Mouse (Mus musculus): ENCODE results near the gene B230104I21Rik. TPM values are rescaled to one million over a fixed set of nuclear protein-coding genes. Genes with fewer than 3 reads are reported as not detected.

B230104I21Rik gene
- polyA plus RNA-seq, 1 experiment from 2014 or later = not detected

- Histone ChIP-seq H3K4me1 (ENCODE audit: control insufficient read depth, insufficient read depth, low read length) (no peaks in the 10 kb centered on the region), H3K27me3 (ENCODE audit: control insufficient read depth, insufficient read depth, low read length) (no peaks in the 10 kb centered on the region), H3K4me3 (ENCODE audit: low read depth, low read length) (no peak overlapping the region), H3K36me3 (ENCODE audit: control insufficient read depth, insufficient read depth, low read length) (no peaks in the 10 kb centered on the region), H3K9me3 (ENCODE audit: control insufficient read depth, low read length) (no peaks in the 10 kb centered on the region), H3K4me2 (ENCODE audit: low read depth, low read length) (no peak overlapping the region), H3K27ac (ENCODE audit: low read depth, low read length) (peak overlapping the region; percentile 6; the same call in 1 of the 2 replicates), H3K9ac (replicated peaks; ENCODE audit: low read depth, low read length) (no peak overlapping the region)
- ATAC-seq (ENCODE audit: low read depth) = peak; percentile 38; the same call in 1 of the 2 replicates
- WGBS = 86% methylated on average over 2 of the region's 2 CpGs
Measured at GRCm38 (mm10) chr4:154312143-154312812, 23.6 kb upstream of the B230104I21Rik start.

GRCm38 (mm10) chr4:154312935-154313621, 22.8 kb upstream of the B230104I21Rik start:
- Histone ChIP-seq H3K36me3 (ENCODE audit: control insufficient read depth, insufficient read depth, low read length) (no peaks in the 10 kb centered on the region), H3K4me1 (ENCODE audit: control insufficient read depth, insufficient read depth, low read length) (no peaks in the 10 kb centered on the region), H3K27ac (ENCODE audit: low read depth, low read length) (peak overlapping the region; percentile 22; the same call in 1 of the 2 replicates), H3K9me3 (ENCODE audit: control insufficient read depth, low read length) (no peaks in the 10 kb centered on the region), H3K4me3 (ENCODE audit: low read depth, low read length) (no peak overlapping the region), H3K9ac (replicated peaks; ENCODE audit: low read depth, low read length) (no peak overlapping the region), H3K27me3 (ENCODE audit: control insufficient read depth, insufficient read depth, low read length) (no peaks in the 10 kb centered on the region), H3K4me2 (ENCODE audit: low read depth, low read length) (no peak overlapping the region)
- 41% methylated on average over 4 of the region's 4 CpGs for WGBS
- peak; percentile 54; the same call in 1 of the 2 replicates for ATAC-seq (ENCODE audit: low read depth)

GRCm38 (mm10) chr4:154313622-154313967, 22.3 kb upstream of the B230104I21Rik start:
- WGBS = 71% methylated on average over 11 of the region's 11 CpGs
- Histone ChIP-seq H3K4me3 (ENCODE audit: low read depth, low read length) (no peak overlapping the region), H3K36me3 (ENCODE audit: control insufficient read depth, insufficient read depth, low read length) (no peaks in the 10 kb centered on the region), H3K9me3 (ENCODE audit: control insufficient read depth, low read length) (no peaks in the 10 kb centered on the region), H3K27ac (ENCODE audit: low read depth, low read length) (0 out of 2 replicates have a peak overlapping the region, but pooled peaks have one; percentile 22), H3K27me3 (ENCODE audit: control insufficient read depth, insufficient read depth, low read length) (no peaks in the 10 kb centered on the region), H3K4me2 (ENCODE audit: low read depth, low read length) (no peak overlapping the region), H3K9ac (replicated peaks; ENCODE audit: low read depth, low read length) (no peak overlapping the region), H3K4me1 (ENCODE audit: control insufficient read depth, insufficient read depth, low read length) (no peaks in the 10 kb centered on the region)
- ATAC-seq (ENCODE audit: low read depth) = no peak

- H3K4me2 ChIP-seq (ENCODE audit: low read depth, low read length) = no peak overlapping the region
- peaks cover 2% of the 10 kb centered on the region; the same call in 1 of the 2 replicates for H3K27me3 ChIP-seq (ENCODE audit: control insufficient read depth, insufficient read depth, low read length)
- no peaks in the 10 kb centered on the region for H3K4me1 ChIP-seq (ENCODE audit: control insufficient read depth, insufficient read depth, low read length)
- no peak overlapping the region for H3K4me3 ChIP-seq (ENCODE audit: low read depth, low read length)
- ATAC-seq (ENCODE audit: low read depth) = no peak
- no peak overlapping the region for H3K27ac ChIP-seq (ENCODE audit: low read depth, low read length)
- H3K36me3 ChIP-seq (ENCODE audit: control insufficient read depth, insufficient read depth, low read length) = no peaks in the 10 kb centered on the region
- no peaks in the 10 kb centered on the region for H3K9me3 ChIP-seq (ENCODE audit: control insufficient read depth, low read length)
- WGBS = 66% methylated on average over 4 of the region's 4 CpGs
- H3K9ac ChIP-seq (replicated peaks; ENCODE audit: low read depth, low read length) = no peak overlapping the region
Measured at GRCm38 (mm10) chr4:154325410-154325809, 10.5 kb upstream of the B230104I21Rik start.

GRCm38 (mm10) chr4:154328431-154328830, 7.5 kb upstream of the B230104I21Rik start:
- no peak for ATAC-seq (ENCODE audit: low read depth)
- WGBS = 4% methylated on average over 20 of the region's 20 CpGs
- H3K27me3 ChIP-seq (ENCODE audit: control insufficient read depth, insufficient read depth, low read length) = peaks cover 2% of the 10 kb centered on the region; the same call in 1 of the 2 replicates

GRCm38 (mm10) chr4:154328836-154329235, 7.1 kb upstream of the B230104I21Rik start:
- Histone ChIP-seq H3K36me3 (ENCODE audit: control insufficient read depth, insufficient read depth, low read length) (no peaks in the 10 kb centered on the region), H3K9me3 (ENCODE audit: control insufficient read depth, low read length) (no peaks in the 10 kb centered on the region), H3K9ac (replicated peaks; ENCODE audit: low read depth, low read length) (no peak overlapping the region), H3K27ac (ENCODE audit: low read depth, low read length) (no peak overlapping the region), H3K4me2 (ENCODE audit: low read depth, low read length) (no peak overlapping the region), H3K27me3 (ENCODE audit: control insufficient read depth, insufficient read depth, low read length) (peaks cover 4% of the 10 kb centered on the region; the same call in 1 of the 2 replicates), H3K4me3 (ENCODE audit: low read depth, low read length) (no peak overlapping the region), H3K4me1 (ENCODE audit: control insufficient read depth, insufficient read depth, low read length) (peaks cover 21% of the 10 kb centered on the region)
- WGBS = 2% methylated on average over 6 of the region's 6 CpGs
- ATAC-seq (ENCODE audit: low read depth) = peak; percentile 63; the same call in 1 of the 2 replicates

More at GRCm38 (mm10) chr4:154328431-154328830, 7.5 kb upstream of the B230104I21Rik start:
- no peak overlapping the region for H3K4me2 ChIP-seq (ENCODE audit: low read depth, low read length)
- no peak overlapping the region for H3K4me3 ChIP-seq (ENCODE audit: low read depth, low read length)
- no peaks in the 10 kb centered on the region for H3K36me3 ChIP-seq (ENCODE audit: control insufficient read depth, insufficient read depth, low read length)
- H3K27ac ChIP-seq (ENCODE audit: low read depth, low read length) = no peak overlapping the region
- H3K4me1 ChIP-seq (ENCODE audit: control insufficient read depth, insufficient read depth, low read length) = peaks cover 18% of the 10 kb centered on the region
- no peak overlapping the region for H3K9ac ChIP-seq (replicated peaks; ENCODE audit: low read depth, low read length)
- H3K9me3 ChIP-seq (ENCODE audit: control insufficient read depth, low read length) = no peaks in the 10 kb centered on the region

GRCm38 (mm10) chr4:154330001-154330400, 5.9 kb upstream of the B230104I21Rik start:
- H3K4me1 ChIP-seq (ENCODE audit: control insufficient read depth, insufficient read depth, low read length) = peaks cover 25% of the 10 kb centered on the region
- no peaks in the 10 kb centered on the region for H3K9me3 ChIP-seq (ENCODE audit: control insufficient read depth, low read length)
- H3K27ac ChIP-seq (ENCODE audit: low read depth, low read length) = no peak overlapping the region
- no peak overlapping the region for H3K4me3 ChIP-seq (ENCODE audit: low read depth, low read length)
- ATAC-seq (ENCODE audit: low read depth) = no peak
- H3K27me3 ChIP-seq (ENCODE audit: control insufficient read depth, insufficient read depth, low read length) = peaks cover 5% of the 10 kb centered on the region; the same call in 1 of the 2 replicates
- H3K36me3 ChIP-seq (ENCODE audit: control insufficient read depth, insufficient read depth, low read length) = no peaks in the 10 kb centered on the region
- no peak overlapping the region for H3K4me2 ChIP-seq (ENCODE audit: low read depth, low read length)
- no peak overlapping the region for H3K9ac ChIP-seq (replicated peaks; ENCODE audit: low read depth, low read length)
- WGBS = 66% methylated on average over 7 of the region's 7 CpGs

- H3K36me3 ChIP-seq (ENCODE audit: control insufficient read depth, insufficient read depth, low read length) = no peaks in the 10 kb centered on the region
- no peak overlapping the region for H3K9ac ChIP-seq (replicated peaks; ENCODE audit: low read depth, low read length)
- H3K27ac ChIP-seq (ENCODE audit: low read depth, low read length) = no peak overlapping the region
- H3K4me1 ChIP-seq (ENCODE audit: control insufficient read depth, insufficient read depth, low read length) = peaks cover 25% of the 10 kb centered on the region
- no peak overlapping the region for H3K4me2 ChIP-seq (ENCODE audit: low read depth, low read length)
- no peak overlapping the region for H3K4me3 ChIP-seq (ENCODE audit: low read depth, low read length)
- ATAC-seq (ENCODE audit: low read depth) = no peak
- 5% methylated on average over 12 of the region's 12 CpGs for WGBS
- no peaks in the 10 kb centered on the region for H3K9me3 ChIP-seq (ENCODE audit: control insufficient read depth, low read length)
- H3K27me3 ChIP-seq (ENCODE audit: control insufficient read depth, insufficient read depth, low read length) = peaks cover 5% of the 10 kb centered on the region; the same call in 1 of the 2 replicates
Measured at GRCm38 (mm10) chr4:154331271-154331670, 4.7 kb upstream of the B230104I21Rik start.

- no peak overlapping the region for H3K27ac ChIP-seq (ENCODE audit: low read depth, low read length)
- no peak overlapping the region for H3K9ac ChIP-seq (replicated peaks; ENCODE audit: low read depth, low read length)
- H3K36me3 ChIP-seq (ENCODE audit: control insufficient read depth, insufficient read depth, low read length) = no peaks in the 10 kb centered on the region
- no peak overlapping the region for H3K4me2 ChIP-seq (ENCODE audit: low read depth, low read length)
- WGBS = 22% methylated on average over 8 of the region's 8 CpGs
- no peaks in the 10 kb centered on the region for H3K9me3 ChIP-seq (ENCODE audit: control insufficient read depth, low read length)
- 0 out of 2 replicates have a peak, but pooled peaks cover 3% of the 10 kb centered on the region for H3K27me3 ChIP-seq (ENCODE audit: control insufficient read depth, insufficient read depth, low read length)
- ATAC-seq (ENCODE audit: low read depth) = peak; percentile 10; the same call in 1 of the 2 replicates
- peaks cover 25% of the 10 kb centered on the region for H3K4me1 ChIP-seq (ENCODE audit: control insufficient read depth, insufficient read depth, low read length)
- no peak overlapping the region for H3K4me3 ChIP-seq (ENCODE audit: low read depth, low read length)
Measured at GRCm38 (mm10) chr4:154333300-154333699, 2.6 kb upstream of the B230104I21Rik start.

All from neural tube, embryonic 14.5 days (tissue).